Comparison of ENCODE assay signal across 20 mouse cellular contexts in genomic region chr12:41911626-41912025, GRCm38 (mm10).
A peak's percentile ranks its signal among the peaks of the same experiment; 100 is the strongest.
DNase-seq lines count a peak whose midpoint lies in the region; ATAC-seq lines count a peak whose summit lies in the region.
"Had no signal": no experiment of that assay in that cellular context is flagged by ENCODE, and none has a peak within 500 bp of the region (broad histone marks: within the 10 kb centered on the region; RNA-seq: fewer than 3 reads in every experiment).

No protein-coding gene starts in this region.

- DNase-seq in 416B (ENCODE audit: low read depth): peak; percentile 5
- peak; percentile 64 for DNase-seq in ES-CJ7 (ENCODE audit: low read depth, low spot score)
- peak; percentile 20 for DNase-seq in R1 (ENCODE audit: low read depth, low spot score)
- peak; percentile 61 for DNase-seq in ZHBTc4 (ENCODE audit: low read depth, low spot score)
- DNase-seq in frontal cortex, postnatal 36 days (ENCODE audit: low spot score in 2 of 2): no peak
- DNase-seq in right cerebral cortex, postnatal 25 days: no peak
- DNase-seq: adrenal gland, adult 2 months; adrenal gland, postnatal 10 days; adrenal gland, postnatal 25 days; B cell, adult 2 months; cerebellum, adult 11-12 months; cerebellum, adult 2 months; cerebellum, adult 9-10 months; cerebellum, postnatal 36 days; embryo, embryonic 11 days had no signal

- ATAC-seq in cerebellum, adult (ENCODE audit: insufficient number of reproducible peaks, low FRiP score, low TSS enrichment): no peak
- ATAC-seq: CD4-positive, CD25-positive, alpha-beta regulatory T cell, adult 4 months; forebrain, embryonic 14.5 days; forebrain, embryonic 16.5 days; Patski had no signal

Comparison
In these comparisons a context has a peak if more than half of its experiments do, and no peak if none do; other contexts are left out.
1. DNase-seq: peak in 416B (single experiment), ES-CJ7 (single experiment), R1 (single experiment) and ZHBTc4 (single experiment); none in frontal cortex, postnatal 36 days (0 of 2) and right cerebral cortex, postnatal 25 days (single experiment).